Mouse (Mus musculus) forebrain, embryonic 13.5 days (tissue): ENCODE measurements around the gene Vwa3b. TPM values are rescaled to one million over a fixed set of nuclear protein-coding genes. Genes with fewer than 3 reads are reported as not detected.

Source experiments
- ATAC-seq: fragments of 200-750 bp; cut with Nextera tagmentation; 2 replicates; pipeline ENCODE4 v1.8.0; 2017
- H3K27ac ChIP-seq: fragments of 300-500 bp; sonication (generic); 2 replicates; pipeline ENCODE4 v1.5.1; 2015; ENCODE audit warnings: inconsistent platforms, mild to moderate bottlenecking, moderate library complexity
- H3K27me3 ChIP-seq: fragments of 300-500 bp; sonication (generic); 2 replicates; pipeline ENCODE4 v1.6.1; 2015; ENCODE audit warnings: mild to moderate bottlenecking, inconsistent platforms
- H3K36me3 ChIP-seq: fragments of 300-500 bp; sonication (generic); 2 replicates; pipeline ENCODE4 v1.6.1; 2015; ENCODE audit warnings: mild to moderate bottlenecking, inconsistent platforms; ENCODE audit not compliant: poor library complexity, severe bottlenecking
- H3K4me1 ChIP-seq: fragments of 300-500 bp; sonication (generic); 2 replicates; pipeline ENCODE4 v1.6.1; 2015; ENCODE audit warnings: inconsistent platforms
- H3K4me2 ChIP-seq: fragments of 300-500 bp; sonication (generic); 2 replicates; pipeline ENCODE4 v1.6.1; 2015; ENCODE audit warnings: inconsistent platforms, mild to moderate bottlenecking, moderate library complexity
- H3K4me3 ChIP-seq: fragments of 300-500 bp; sonication (generic); 2 replicates; pipeline ENCODE4 v1.5.1; 2015; ENCODE audit warnings: mild to moderate bottlenecking, inconsistent platforms
- H3K9ac ChIP-seq: fragments of 300-500 bp; sonication (generic); 2 replicates; pipeline ENCODE4 v1.6.1; 2015; ENCODE audit warnings: mild to moderate bottlenecking, inconsistent platforms
- H3K9me3 ChIP-seq: fragments of 300-500 bp; sonication (generic); replicated peaks from 2 replicates; pipeline ENCODE4 v1.6.1; 2016; ENCODE audit warnings: inconsistent platforms
- WGBS: fragments of 180-500 bp; shearing (Covaris S2); methylation state at CpG from one replicate; pipeline ENCODE4 v1.1.7; 2015; 5-methylcytosine and 5-hydroxymethylcytosine counted together
- polyA plus RNA-seq: library from polyadenylated mRNA; unstranded; fragments of >200 nt; fragmentation: Nextera tagmentation; extraction: Ambion mirVana; gene quantifications from 2 replicates; pipeline ENCODE4 v1.2.1, GENCODE M21; 2015

Vwa3b gene
- polyA plus RNA-seq, 1 experiment from 2014 or later, result 0.88 TPM

DNA sequence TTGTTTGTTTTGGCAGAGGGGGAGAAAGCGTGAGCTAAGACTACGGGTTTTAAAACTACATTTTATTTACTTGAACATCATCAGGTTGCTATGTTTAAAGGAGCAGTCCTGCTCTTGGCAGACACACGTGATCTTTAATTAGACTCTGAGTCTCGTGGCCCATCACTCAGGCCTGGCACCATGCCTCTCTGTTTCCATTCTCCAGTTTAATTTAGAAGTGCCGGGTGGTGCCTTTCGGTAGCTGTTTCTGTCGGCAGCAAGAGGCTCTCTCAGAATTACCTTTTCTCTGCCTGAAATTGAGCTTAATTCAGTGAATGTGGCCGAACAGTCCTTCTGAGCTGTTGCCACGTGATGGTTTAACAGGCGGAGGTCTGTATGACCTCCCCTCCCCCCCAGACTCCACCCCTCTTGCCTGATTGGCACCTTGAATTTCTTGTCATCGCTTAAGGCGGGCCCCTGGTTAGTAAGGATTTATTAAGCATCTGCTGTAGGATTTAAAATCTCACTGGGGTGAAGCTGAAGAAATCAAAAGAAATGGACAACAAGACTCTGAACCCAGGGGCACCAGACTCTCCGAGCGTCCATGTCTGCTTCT lies 51.7 kb downstream of the Vwa3b start:
- Histone ChIP-seq H3K4me1 (peaks cover 20% of the 10 kb centered on the region), H3K4me2 (peak overlapping the region; percentile 32; the same call in 1 of the 2 replicates), H3K27me3 (no peaks in the 10 kb centered on the region), H3K27ac (no peak overlapping the region), H3K9me3 (no peaks in the 10 kb centered on the region), H3K4me3 (no peak overlapping the region), H3K36me3 (no peaks in the 10 kb centered on the region), H3K9ac (no peak overlapping the region)
- 50% methylated on average over 14 of the region's 14 CpGs for WGBS
- peak; percentile 76 for ATAC-seq

- no peak overlapping the region for H3K9ac ChIP-seq
- H3K4me2 ChIP-seq, result no peak overlapping the region
- no peak for ATAC-seq
- H3K36me3 ChIP-seq, result no peaks in the 10 kb centered on the region
- no peaks in the 10 kb centered on the region for H3K27me3 ChIP-seq
- no peak overlapping the region for H3K27ac ChIP-seq
- 86% methylated on average over 4 of the region's 4 CpGs for whole genome bisulfite sequencing
- peaks cover 20% of the 10 kb centered on the region for H3K4me1 ChIP-seq
- H3K4me3 ChIP-seq, result no peak overlapping the region
- H3K9me3 ChIP-seq, result no peaks in the 10 kb centered on the region
Observed at GRCm38 (mm10) chr1:37080442-37080841, 54.0 kb downstream of the Vwa3b start.

DNA sequence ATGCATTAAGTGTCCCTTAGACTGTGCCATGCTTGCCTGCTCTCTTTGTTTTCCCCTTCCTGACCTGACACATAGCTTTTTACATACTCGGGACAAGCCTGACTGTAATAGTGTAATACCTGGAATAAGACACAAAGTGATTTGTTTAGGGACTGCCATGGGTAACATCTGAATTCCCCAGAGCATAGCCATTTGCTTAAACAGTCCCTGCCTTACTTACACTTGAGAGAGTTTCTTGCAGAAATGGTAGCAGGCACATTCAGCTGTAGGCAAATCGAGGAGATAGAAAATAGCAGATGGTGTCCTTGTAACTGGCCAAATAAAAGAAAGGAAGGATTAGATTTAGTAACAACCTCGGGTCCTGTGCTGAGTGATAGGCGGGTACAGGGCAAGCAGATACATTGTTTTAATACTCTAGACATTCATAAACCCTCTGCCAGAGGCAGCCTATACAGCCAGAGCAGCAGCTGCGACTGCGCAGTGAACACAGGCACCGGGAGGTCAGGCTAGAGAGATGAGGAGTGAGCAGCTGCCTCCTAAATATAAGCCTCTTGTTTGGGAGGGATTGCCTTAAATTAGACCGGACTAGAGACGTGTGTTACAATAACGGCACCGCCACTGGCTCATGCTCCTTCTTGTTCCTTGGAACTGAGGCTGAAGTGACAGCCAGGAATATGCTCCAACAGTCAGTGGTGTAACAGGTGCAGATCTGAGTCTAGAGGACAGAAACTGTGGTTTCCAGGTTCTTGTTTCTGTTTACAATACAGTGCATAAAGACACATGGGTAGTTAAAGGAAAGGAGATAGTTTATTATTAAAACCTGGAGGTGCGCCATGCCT lies 55.2 kb downstream of the Vwa3b start:
- peak; percentile 72 for ATAC-seq
- 40% methylated on average over 12 of the region's 12 CpGs for WGBS

DNA sequence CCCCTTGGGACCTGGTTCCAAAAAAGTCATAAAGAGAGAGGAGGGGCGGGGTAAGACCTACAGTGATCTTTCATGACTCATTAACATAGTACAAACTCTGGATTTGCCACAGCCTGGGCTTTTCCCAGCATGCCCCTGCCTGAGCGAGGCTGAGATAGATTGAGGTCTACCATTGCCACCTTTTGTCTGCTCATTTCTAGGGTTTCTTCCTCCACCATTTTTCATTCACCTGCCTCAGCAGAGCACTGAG lies 55.7 kb downstream of the Vwa3b start:
- Histone ChIP-seq H3K27me3 (no peaks in the 10 kb centered on the region), H3K9ac (no peak overlapping the region), H3K4me2 (no peak overlapping the region), H3K4me3 (no peak overlapping the region), H3K36me3 (no peaks in the 10 kb centered on the region), H3K4me1 (peaks cover 20% of the 10 kb centered on the region), H3K9me3 (no peaks in the 10 kb centered on the region), H3K27ac (peak overlapping the region; percentile 60; the same call in 1 of the 2 replicates)
- no peak for ATAC-seq
- 90% methylated on average over 2 of the region's 2 CpGs for WGBS

More for the DNA sequence above, 55.2 kb downstream of the Vwa3b start:
- H3K9ac ChIP-seq, result no peak overlapping the region
- H3K4me3 ChIP-seq, result no peak overlapping the region
- H3K36me3 ChIP-seq, result no peaks in the 10 kb centered on the region
- no peak overlapping the region for H3K4me2 ChIP-seq
- no peaks in the 10 kb centered on the region for H3K9me3 ChIP-seq
- H3K4me1 ChIP-seq, result peaks cover 20% of the 10 kb centered on the region
- no peaks in the 10 kb centered on the region for H3K27me3 ChIP-seq
- peak overlapping the region; percentile 60 for H3K27ac ChIP-seq

- Histone ChIP-seq H3K9me3 (no peaks in the 10 kb centered on the region), H3K4me1 (peaks cover 13% of the 10 kb centered on the region), H3K9ac (no peak overlapping the region), H3K4me2 (no peak overlapping the region), H3K27me3 (no peaks in the 10 kb centered on the region), H3K4me3 (no peak overlapping the region), H3K36me3 (no peaks in the 10 kb centered on the region), H3K27ac (no peak overlapping the region)
- 92% methylated on average over 2 of the region's 2 CpGs for WGBS
- no peak for ATAC-seq
Observed at GRCm38 (mm10) chr1:37084075-37084474, 57.7 kb downstream of the Vwa3b start.

GRCm38 (mm10) chr1:37085171-37085570 lies 58.8 kb downstream of the Vwa3b start:
- no peak overlapping the region for H3K4me2 ChIP-seq
- no peak overlapping the region for H3K4me3 ChIP-seq
- WGBS, result 59% methylated on average over 7 of the region's 7 CpGs
- H3K9me3 ChIP-seq, result no peaks in the 10 kb centered on the region
- no peak overlapping the region for H3K27ac ChIP-seq
- H3K9ac ChIP-seq, result no peak overlapping the region
- ATAC-seq, result no peak
- no peaks in the 10 kb centered on the region for H3K27me3 ChIP-seq
- peaks cover 13% of the 10 kb centered on the region for H3K4me1 ChIP-seq
- no peaks in the 10 kb centered on the region for H3K36me3 ChIP-seq

- H3K4me3 ChIP-seq, result no peak overlapping the region
- 79% methylated on average over 5 of the region's 5 CpGs for WGBS
- H3K27ac ChIP-seq, result no peak overlapping the region
- no peak for ATAC-seq
- peaks cover 1% of the 10 kb centered on the region for H3K9me3 ChIP-seq
- no peak overlapping the region for H3K9ac ChIP-seq
- H3K27me3 ChIP-seq, result no peaks in the 10 kb centered on the region
- no peak overlapping the region for H3K4me2 ChIP-seq
- no peaks in the 10 kb centered on the region for H3K36me3 ChIP-seq
- no peaks in the 10 kb centered on the region for H3K4me1 ChIP-seq
Observed at GRCm38 (mm10) chr1:37089191-37089590, 62.8 kb downstream of the Vwa3b start.

DNA sequence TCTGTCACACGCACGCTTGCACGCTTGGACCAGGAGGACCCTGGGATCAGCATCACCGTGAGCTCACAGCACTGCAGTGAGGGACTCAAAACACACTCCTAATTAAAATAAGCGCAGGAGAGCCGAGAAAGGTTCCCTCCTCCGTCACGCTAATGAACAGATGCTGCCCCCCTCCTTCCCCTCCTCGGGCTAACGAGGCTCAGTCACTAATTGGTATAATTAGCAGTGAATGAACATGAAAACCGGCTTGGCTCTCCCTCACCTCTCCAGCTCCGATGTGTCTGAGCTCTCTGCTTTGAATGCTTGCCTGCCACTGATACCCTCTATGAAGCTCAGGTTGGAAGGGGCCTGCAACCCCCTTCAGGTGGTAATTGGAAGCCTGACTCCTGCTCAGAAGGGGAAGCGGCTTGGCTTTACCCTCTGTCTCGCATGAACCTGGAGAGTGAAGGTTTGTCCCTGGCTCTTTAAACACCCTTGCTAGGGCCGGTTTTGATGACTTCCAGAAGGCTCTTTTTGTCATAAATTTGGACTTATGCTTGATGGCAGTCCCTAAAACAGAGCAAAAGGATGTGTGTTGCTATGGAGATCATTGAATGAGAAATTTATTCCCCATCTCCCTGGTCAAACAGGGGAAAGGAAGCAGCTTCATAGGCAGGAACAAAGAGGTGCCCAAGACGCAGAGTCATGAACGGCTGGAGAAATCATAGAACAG lies 71.1 kb downstream of the Vwa3b start:
- peak overlapping the region; percentile 31 for H3K4me2 ChIP-seq
- H3K27me3 ChIP-seq, result no peaks in the 10 kb centered on the region
- H3K36me3 ChIP-seq, result no peaks in the 10 kb centered on the region
- peak; percentile 91 for ATAC-seq
- peaks cover 5% of the 10 kb centered on the region for H3K9me3 ChIP-seq
- H3K9ac ChIP-seq, result no peak overlapping the region
- WGBS, result 19% methylated on average over 17 of the region's 17 CpGs
- peaks cover 39% of the 10 kb centered on the region for H3K4me1 ChIP-seq
- no peak overlapping the region for H3K4me3 ChIP-seq
- peak overlapping the region; percentile 91 for H3K27ac ChIP-seq

GRCm38 (mm10) chr1:37098094-37098555 lies 71.7 kb downstream of the Vwa3b start:
- Histone ChIP-seq H3K9ac (no peak overlapping the region), H3K9me3 (peaks cover 5% of the 10 kb centered on the region), H3K4me3 (no peak overlapping the region), H3K4me2 (peak overlapping the region; percentile 31; the same call in 1 of the 2 replicates), H3K4me1 (peaks cover 39% of the 10 kb centered on the region), H3K36me3 (no peaks in the 10 kb centered on the region), H3K27ac (peak overlapping the region; percentile 91), H3K27me3 (no peaks in the 10 kb centered on the region)
- ATAC-seq, result peak; percentile 46; the same call in 1 of the 2 replicates
- 73% methylated on average over 4 of the region's 4 CpGs for WGBS

- Histone ChIP-seq H3K9ac (no peak overlapping the region), H3K36me3 (no peaks in the 10 kb centered on the region), H3K9me3 (no peaks in the 10 kb centered on the region), H3K4me2 (no peak overlapping the region), H3K27me3 (no peaks in the 10 kb centered on the region), H3K4me1 (peaks cover 49% of the 10 kb centered on the region), H3K4me3 (no peak overlapping the region), H3K27ac (0 out of 2 replicates have a peak overlapping the region, but pooled peaks have one; percentile 40)
- WGBS, result 95% methylated on average over 6 of the region's 6 CpGs
- no peak for ATAC-seq
Observed at GRCm38 (mm10) chr1:37100361-37100760, 74.0 kb downstream of the Vwa3b start.

DNA sequence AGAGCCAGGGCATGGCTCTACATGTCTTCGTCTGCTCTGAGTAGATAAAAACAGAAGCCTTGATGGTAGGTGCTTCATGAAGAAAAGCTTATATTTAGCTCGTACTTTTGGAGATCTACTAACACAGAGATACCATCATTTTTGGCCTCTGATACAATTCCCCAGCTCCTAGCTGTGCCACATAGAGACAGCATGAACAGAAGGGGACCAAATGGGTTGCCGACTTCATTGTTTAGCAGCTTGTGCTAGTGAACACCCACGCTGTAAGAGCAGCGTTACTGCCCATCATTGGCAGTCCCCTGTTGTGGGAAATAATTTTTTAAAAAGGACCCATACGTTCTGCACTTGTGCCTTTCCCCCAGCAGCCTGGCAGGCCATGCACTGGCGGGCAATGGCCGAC lies 74.6 kb downstream of the Vwa3b start:
- Histone ChIP-seq H3K9me3 (no peaks in the 10 kb centered on the region), H3K27ac (peak overlapping the region; percentile 40), H3K27me3 (no peaks in the 10 kb centered on the region), H3K4me3 (no peak overlapping the region), H3K4me2 (no peak overlapping the region), H3K4me1 (peaks cover 53% of the 10 kb centered on the region), H3K9ac (no peak overlapping the region), H3K36me3 (no peaks in the 10 kb centered on the region)
- WGBS, result 87% methylated on average over 8 of the region's 8 CpGs
- ATAC-seq, result no peak

DNA sequence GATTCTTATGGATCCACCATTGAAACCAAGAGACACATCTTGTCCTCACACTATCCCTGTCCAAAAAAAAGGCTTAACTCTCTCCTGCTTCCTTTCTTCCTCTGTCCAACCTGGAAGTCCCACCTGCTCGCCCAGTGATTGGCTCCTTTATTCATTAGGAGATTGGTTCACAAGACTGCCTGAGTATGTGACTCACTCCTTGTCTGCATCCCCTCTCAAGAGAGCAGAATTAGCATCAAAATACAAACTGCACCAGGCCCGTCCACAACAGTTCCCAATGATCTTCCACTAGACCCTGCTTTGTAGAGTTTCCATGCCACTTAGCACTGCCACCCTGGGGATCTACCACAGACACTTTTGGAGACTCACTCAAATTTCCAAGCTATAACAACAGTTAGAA lies 75.3 kb downstream of the Vwa3b start:
- no peaks in the 10 kb centered on the region for H3K36me3 ChIP-seq
- WGBS, result 35% methylated on average over 2 of the region's 2 CpGs
- H3K9ac ChIP-seq, result no peak overlapping the region
- peak overlapping the region; percentile 40; the same call in 1 of the 2 replicates for H3K27ac ChIP-seq
- no peak overlapping the region for H3K4me2 ChIP-seq
- H3K27me3 ChIP-seq, result no peaks in the 10 kb centered on the region
- H3K4me1 ChIP-seq, result peaks cover 46% of the 10 kb centered on the region
- ATAC-seq, result no peak
- H3K9me3 ChIP-seq, result no peaks in the 10 kb centered on the region
- H3K4me3 ChIP-seq, result no peak overlapping the region
